Mouse (Mus musculus): ENCODE results near the gene Zfyve28. TPM values are rescaled to one million over a fixed set of nuclear protein-coding genes. Genes with fewer than 3 reads are reported as not detected.

Gene Zfyve28
- total and polyA plus RNA-seq, 3 experiments, result 0.12 to 0.14 TPM; not detected in 1

- peaks cover 0 to 3% of the 10 kb centered on the region in 2 experiments; a peak in 1 of 4 replicates for H3K4me1 ChIP-seq (ENCODE audit: control insufficient read depth in 1 of 2, insufficient read depth in 2 of 2, low read length in 2 of 2)
- no peak for DNase-seq (ENCODE audit: low read depth, low spot score)
- peaks cover under 1 to 2% of the 10 kb centered on the region in 2 experiments; a peak in 3 of 4 replicates for H3K27me3 ChIP-seq (ENCODE audit: control insufficient read depth in 1 of 2, insufficient read depth in 2 of 2, low read length in 2 of 2)
Measured at GRCm38 (mm10) chr5:34235056-34235455, 53.2 kb downstream of the Zfyve28 start.

DNA sequence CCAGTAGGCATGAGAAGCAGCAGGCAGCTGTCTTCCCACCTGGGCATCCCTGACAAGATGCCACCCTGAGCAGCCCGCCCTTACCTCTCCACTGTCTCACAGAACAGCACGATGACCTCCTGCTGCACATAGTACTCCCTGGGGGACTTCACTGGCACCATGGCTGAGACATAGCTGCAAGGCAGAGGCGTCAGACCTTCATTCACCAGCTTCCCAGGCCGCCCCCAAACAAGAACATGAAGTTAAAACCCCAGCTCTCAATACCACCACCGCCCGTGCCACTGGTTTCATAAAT, 55.1 kb downstream of the Zfyve28 start:
- no peak overlapping the region for H3K27ac ChIP-seq (ENCODE audit: control insufficient read depth, low read depth, low read length)

More at GRCm38 (mm10) chr5:34235056-34235455, 53.2 kb downstream of the Zfyve28 start:
- no peak overlapping the region for H3K4me3 ChIP-seq (ENCODE audit: control insufficient read depth in 1 of 2, insufficient read depth in 1 of 2, low read depth in 2 of 2, low read length in 2 of 2)
- H3K79me2 ChIP-seq (ENCODE audit: control insufficient read depth, insufficient read depth, low read length, poor library complexity), result no peaks in the 10 kb centered on the region
- no peaks in the 10 kb centered on the region for H3K36me3 ChIP-seq (ENCODE audit: control insufficient read depth in 1 of 2, insufficient read depth in 2 of 2, low read length in 2 of 2)
- no peak overlapping the region for H3K9ac ChIP-seq (ENCODE audit: control insufficient read depth, low read depth, low read length, poor library complexity, severe bottlenecking)
- H3K9me3 ChIP-seq (replicated peaks; ENCODE audit: insufficient read depth, low read length), result no peaks in the 10 kb centered on the region
- no peak overlapping the region for H3K27ac ChIP-seq (ENCODE audit: control insufficient read depth, low read depth, low read length)
- TF ChIP-seq RCOR1 (IDR thresholded peaks at IDR 0.05; ENCODE audit: low read depth, low read length) (no peak), ELF1 (IDR thresholded peaks at IDR 0.05; ENCODE audit: low read depth, low read length) (no peak), ZMIZ1 (IDR thresholded peaks at IDR 0.05; ENCODE audit: low read depth, low read length) (no peak), ZC3H11A (IDR thresholded peaks at IDR 0.05; ENCODE audit: low read depth, low read length) (no peak), UBTF (IDR thresholded peaks at IDR 0.05; ENCODE audit: borderline replicate concordance, insufficient read depth, low read depth, low read length) (no peak), CHD1 (IDR thresholded peaks at IDR 0.05; ENCODE audit: low read depth, low read length) (no peak), HCFC1 (IDR thresholded peaks at IDR 0.05; ENCODE audit: low read depth, low read length) (no peak), GABPA (IDR thresholded peaks at IDR 0.05; ENCODE audit: low read depth, low read length) (no peak), TBP (IDR thresholded peaks at IDR 0.05; ENCODE audit: low read depth, low read length) (no peak), EP300 (IDR thresholded peaks at IDR 0.05; ENCODE audit: low read depth in 1 of 2, low read length in 2 of 2) (no peak), POLR2AphosphoS2 (IDR thresholded peaks at IDR 0.05; ENCODE audit: low read length) (no peak), BHLHE40 (IDR thresholded peaks at IDR 0.05; ENCODE audit: borderline replicate concordance, low read depth, low read length) (no peak), USF2 (IDR thresholded peaks at IDR 0.05; ENCODE audit: borderline replicate concordance in 1 of 2, insufficient read depth in 1 of 2, low read depth in 1 of 2, low read length in 2 of 2) (no peak), USF1 (IDR thresholded peaks at IDR 0.05; ENCODE audit: low read depth, low read length) (no peak), SIN3A (IDR thresholded peaks at IDR 0.05; ENCODE audit: low read length) (no peak)

More for the DNA sequence above, 55.1 kb downstream of the Zfyve28 start:
- H3K27me3 ChIP-seq (ENCODE audit: control insufficient read depth in 1 of 2, insufficient read depth in 2 of 2, low read length in 2 of 2), result peaks cover 0 to 6% of the 10 kb centered on the region in 2 experiments; a peak in 3 of 4 replicates
- H3K36me3 ChIP-seq (ENCODE audit: control insufficient read depth in 1 of 2, insufficient read depth in 2 of 2, low read length in 2 of 2), result no peaks in the 10 kb centered on the region
- DNase-seq (ENCODE audit: low read depth, low spot score), result no peak
- peaks cover 0 to 3% of the 10 kb centered on the region in 2 experiments; a peak in 1 of 4 replicates for H3K4me1 ChIP-seq (ENCODE audit: control insufficient read depth in 1 of 2, insufficient read depth in 2 of 2, low read length in 2 of 2)
- H3K9me3 ChIP-seq (replicated peaks; ENCODE audit: insufficient read depth, low read length), result no peaks in the 10 kb centered on the region
- TF ChIP-seq GABPA (IDR thresholded peaks at IDR 0.05; ENCODE audit: low read depth, low read length), result no peak
- TF ChIP-seq ZMIZ1 (IDR thresholded peaks at IDR 0.05; ENCODE audit: low read depth, low read length), result no peak
- no peak for TF ChIP-seq KAT2A (conservative IDR thresholded peaks at IDR 0.05; ENCODE audit: low read depth, low read length)
- no peak for TF ChIP-seq CHD2 (IDR thresholded peaks at IDR 0.05; ENCODE audit: low read length)
- TF ChIP-seq UBTF (IDR thresholded peaks at IDR 0.05; ENCODE audit: borderline replicate concordance, insufficient read depth, low read depth, low read length), result no peak
- TF ChIP-seq NELFE (IDR thresholded peaks at IDR 0.05; ENCODE audit: low read depth, low read length), result no peak
- H3K9ac ChIP-seq (ENCODE audit: control insufficient read depth, low read depth, low read length, poor library complexity, severe bottlenecking), result no peak overlapping the region
- H3K79me2 ChIP-seq (ENCODE audit: control insufficient read depth, insufficient read depth, low read length, poor library complexity), result no peaks in the 10 kb centered on the region
- H3K4me3 ChIP-seq (ENCODE audit: control insufficient read depth in 1 of 2, insufficient read depth in 1 of 2, low read depth in 2 of 2, low read length in 2 of 2), result no peak overlapping the region

Measured in MEL (cell line).